Mouse (Mus musculus) cerebellum, adult 2 months (tissue): Measurements from ENCODE around the gene Insig2. TPM values are rescaled to one million over a fixed set of nuclear protein-coding genes. Genes with fewer than 3 reads are reported as not detected.
A peak's percentile ranks its signal among the peaks of the same experiment; 100 is the strongest.

Source experiments
- DNase-seq, 2 experiments: peaks; one replicate each; pipeline ENCODE4 v3.0.0; 2021
- H3K27ac ChIP-seq: fragments of 200-500 bp; 2 replicates; pipeline ENCODE4 v1.5.1; 2012; ENCODE audit warnings: low read length, control low read depth, inconsistent platforms; ENCODE audit not compliant: insufficient read depth
- H3K27me3 ChIP-seq: fragments of 200-500 bp; 2 replicates; pipeline ENCODE4 v1.6.1; 2012; ENCODE audit warnings: inconsistent platforms, mild to moderate bottlenecking, low read length, moderate library complexity; ENCODE audit not compliant: control insufficient read depth, insufficient read depth
- H3K4me1 ChIP-seq: fragments of 200-500 bp; 2 replicates; pipeline ENCODE4 v1.6.1; 2011; ENCODE audit warnings: low read length; ENCODE audit not compliant: control insufficient read depth, insufficient read depth
- H3K4me3 ChIP-seq: fragments of 200-500 bp; replicated peaks from 2 replicates; pipeline ENCODE3; 2011; ENCODE audit warnings: mild to moderate bottlenecking, low read depth, low read length, control low read depth; ENCODE audit not compliant: insufficient read depth
- CTCF ChIP-seq: fragments of 200-500 bp; IDR thresholded peaks from 2 replicates; pipeline ENCODE4 v1.5.1; 2011; ENCODE audit warnings: low read depth, mild to moderate bottlenecking, control low read depth, low read length, moderate library complexity, borderline replicate concordance; ENCODE audit not compliant: insufficient read depth
- POLR2A ChIP-seq: fragments of 200-500 bp; IDR thresholded peaks from 2 replicates; pipeline ENCODE4 v1.6.1; 2011; ENCODE audit warnings: low read length, control low read depth, borderline replicate concordance; ENCODE audit not compliant: insufficient read depth
- WGBS: fragments of 180-500 bp; shearing (Covaris S2); methylation state at CpG from one replicate; pipeline ENCODE4 v1.1.7; 2018; 5-methylcytosine and 5-hydroxymethylcytosine counted together
- polyA plus RNA-seq: library from polyadenylated mRNA; depleted of rRNA; stranded (reverse); fragments of >200 nt; gene quantifications from 2 replicates; pipeline ENCODE4 v1.2.3, GENCODE M21; 2012

The Insig2 gene
- polyA plus RNA-seq, 1 experiment: 63.9 TPM

DNA sequence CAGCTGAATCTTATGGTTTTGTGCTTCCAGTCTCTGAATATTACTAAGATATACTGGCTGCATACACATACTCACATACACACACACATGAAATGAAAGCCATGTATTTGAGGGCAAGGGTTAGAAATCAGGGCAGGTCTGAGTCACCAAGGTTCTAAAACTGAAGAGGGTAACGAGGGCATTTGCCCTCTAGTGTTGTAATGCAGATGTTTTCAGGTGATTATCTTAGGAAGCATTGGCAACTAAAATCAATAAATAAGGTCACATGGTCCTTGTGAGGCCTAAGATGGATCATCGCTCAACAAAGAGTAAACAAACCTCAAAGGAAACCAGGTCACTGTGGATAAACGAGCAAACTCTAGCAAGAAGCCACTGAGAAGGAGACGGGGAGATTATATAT, 3.4 kb upstream of the Insig2 start:
- DNase-seq: no peak
- Histone ChIP-seq H3K4me3 (no peak overlapping the region), H3K27me3 (no peaks in the 10 kb centered on the region), H3K27ac (no peak overlapping the region), H3K4me1 (no peaks in the 10 kb centered on the region; the same call in 1 of the 2 replicates)
- TF ChIP-seq CTCF (no peak), POLR2A (no peak)
- WGBS: 91% methylated on average over 4 of the region's 4 CpGs

DNA sequence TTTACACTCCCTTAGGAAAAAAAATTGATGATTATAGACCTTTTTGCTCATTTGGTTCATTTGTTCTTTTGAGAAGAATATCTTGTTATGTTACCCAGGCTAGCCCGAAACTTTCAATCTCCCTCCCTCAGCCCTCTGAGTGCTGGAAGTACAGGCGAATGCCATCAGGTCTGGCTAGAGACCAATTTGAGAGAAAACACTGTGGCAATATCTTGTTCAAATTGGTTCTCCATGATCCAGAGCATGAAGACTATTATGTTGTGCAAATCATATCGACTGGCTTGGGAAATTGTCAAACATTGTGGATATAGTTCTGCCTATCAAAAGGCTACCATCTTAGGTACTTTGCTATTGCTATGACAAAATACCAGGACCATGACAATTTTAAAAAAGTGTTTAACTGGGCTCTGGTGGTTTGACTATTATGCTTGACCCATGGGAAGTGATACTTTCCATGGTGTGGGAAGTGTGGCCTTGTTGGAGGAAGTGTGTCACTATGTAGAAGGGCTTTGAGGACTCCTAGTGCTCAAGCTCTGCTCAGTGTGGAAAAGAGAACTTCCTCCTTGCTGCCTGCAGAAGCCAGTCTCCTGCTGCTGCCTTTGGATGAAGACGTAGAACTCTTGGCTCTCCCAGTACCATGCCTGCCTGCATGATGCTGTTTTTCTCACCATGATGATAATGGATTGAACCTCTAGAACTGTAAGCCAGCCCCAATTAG, 1.8 kb upstream of the Insig2 start:
- Histone ChIP-seq H3K27ac (no peak overlapping the region), H3K27me3 (no peaks in the 10 kb centered on the region), H3K4me3 (no peak overlapping the region), H3K4me1 (no peaks in the 10 kb centered on the region)
- TF ChIP-seq POLR2A (no peak), CTCF (no peak)
- DNase-seq: no peak
- WGBS: 91% methylated on average over 4 of the region's 4 CpGs

- H3K4me3 ChIP-seq: no peak overlapping the region
Observed at GRCm38 (mm10) chr1:121330621-121331020, 1.8 kb downstream of the Insig2 start.

DNA sequence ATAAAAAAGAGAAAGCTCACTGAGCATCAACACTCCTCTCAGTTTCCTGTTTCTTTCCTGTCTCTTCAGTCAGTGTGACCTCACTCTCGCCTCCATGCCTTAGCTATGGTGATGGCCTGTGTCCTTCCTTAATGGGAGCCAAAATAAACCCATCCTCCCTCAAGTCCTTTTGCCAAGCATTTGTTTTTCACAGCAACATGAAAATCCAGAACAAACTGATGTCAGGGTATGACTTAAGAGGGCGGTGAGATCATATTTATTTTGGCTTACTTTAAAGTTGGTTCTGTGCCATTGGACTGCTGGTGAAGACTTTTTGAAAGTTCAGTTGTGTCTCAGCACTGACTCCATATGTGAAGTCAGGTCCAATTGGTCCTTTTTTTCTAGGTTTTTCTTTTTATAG, 3.0 kb downstream of the Insig2 start:
- no peaks in the 10 kb centered on the region; the same call in 1 of the 2 replicates for H3K4me1 ChIP-seq
- 90% methylated on average over 2 of the region's 2 CpGs for WGBS
- TF ChIP-seq POLR2A (no peak), CTCF (no peak)
- no peak overlapping the region for H3K27ac ChIP-seq
- DNase-seq: no peak
- no peaks in the 10 kb centered on the region for H3K27me3 ChIP-seq
- H3K4me3 ChIP-seq: no peak overlapping the region

More at GRCm38 (mm10) chr1:121330621-121331020, 1.8 kb downstream of the Insig2 start:
- H3K27me3 ChIP-seq: no peaks in the 10 kb centered on the region
- DNase-seq: no peak
- TF ChIP-seq CTCF (no peak), POLR2A (no peak)
- H3K27ac ChIP-seq: no peak overlapping the region
- WGBS: 94% methylated on average over 2 of the region's 2 CpGs
- no peaks in the 10 kb centered on the region; the same call in 1 of the 2 replicates for H3K4me1 ChIP-seq

- peak overlapping the region; percentile 62 for H3K4me3 ChIP-seq
- no peak for DNase-seq
- no peaks in the 10 kb centered on the region for H3K27me3 ChIP-seq
- no peaks in the 10 kb centered on the region; the same call in 1 of the 2 replicates for H3K4me1 ChIP-seq
- peak overlapping the region; percentile 76 for H3K27ac ChIP-seq
- 2% methylated on average over 7 of the region's 7 CpGs for WGBS
- TF ChIP-seq POLR2A (no peak), CTCF (no peak)
Observed at GRCm38 (mm10) chr1:121328193-121328555, 4.2 kb downstream of the Insig2 start.

DNA sequence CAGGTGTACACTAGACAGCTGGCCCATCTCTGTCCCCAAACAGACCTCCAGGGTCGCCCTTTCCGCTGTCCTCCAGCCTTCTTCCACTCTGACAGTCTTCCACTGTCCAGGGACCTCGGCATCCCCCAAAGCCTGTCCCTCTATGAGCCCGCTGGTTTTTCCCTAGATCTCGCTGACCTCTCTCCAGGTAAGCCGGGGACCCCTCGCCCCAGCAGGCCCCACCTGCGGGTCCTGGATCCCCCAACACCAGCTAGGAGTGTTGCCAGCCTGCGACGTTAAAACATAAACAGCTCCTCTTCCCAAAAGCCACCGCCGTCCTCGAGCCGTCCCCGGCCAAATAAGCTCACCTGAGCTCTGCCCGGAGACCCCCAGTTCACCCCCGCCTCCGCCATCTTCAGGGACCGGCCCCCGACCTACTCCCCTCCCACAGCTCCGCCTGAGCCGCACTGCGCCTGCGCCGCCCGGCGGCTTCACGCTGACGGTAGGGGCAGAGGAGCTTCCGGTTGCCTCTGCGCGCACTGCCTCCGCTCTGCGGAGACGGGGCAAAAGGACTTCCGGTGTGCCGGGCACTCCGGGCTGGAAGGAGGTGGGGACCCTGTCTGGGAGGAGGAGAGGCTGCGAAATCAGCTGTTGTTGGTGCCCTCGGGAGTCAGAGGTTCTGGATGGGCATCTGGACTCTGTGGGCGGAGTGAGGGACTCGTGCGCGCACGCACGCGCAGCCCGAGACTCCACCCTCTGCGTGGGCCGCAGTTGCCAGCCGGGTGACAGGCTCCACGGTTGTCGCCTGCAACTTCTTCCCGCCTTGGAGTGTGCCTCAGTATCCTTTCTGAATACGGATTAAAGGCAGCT, 4.8 kb downstream of the Insig2 start:
- Histone ChIP-seq H3K27me3 (no peaks in the 10 kb centered on the region), H3K4me1 (no peaks in the 10 kb centered on the region; the same call in 1 of the 2 replicates), H3K4me3 (peak overlapping the region; percentile 62), H3K27ac (peak overlapping the region; percentile 76)
- peak; percentile 93 for TF ChIP-seq POLR2A
- no peak for TF ChIP-seq CTCF
- DNase-seq: peak; percentile 92 to 96
- WGBS: under 1% methylated on average over 55 of the region's 55 CpGs

GRCm38 (mm10) chr1:121326591-121327343, 5.6 kb downstream of the Insig2 start:
- Histone ChIP-seq H3K27me3 (no peaks in the 10 kb centered on the region), H3K27ac (peak overlapping the region; percentile 8; the same call in 1 of the 2 replicates), H3K4me3 (peak overlapping the region; percentile 62), H3K4me1 (no peaks in the 10 kb centered on the region; the same call in 1 of the 2 replicates)
- TF ChIP-seq POLR2A (no peak), CTCF (no peak)
- WGBS: 15% methylated on average over 18 of the region's 18 CpGs
- DNase-seq: no peak
